Mouse (Mus musculus) intestine, embryonic 15.5 days (tissue): ENCODE data around the gene Galntl6. TPM values are rescaled to one million over a fixed set of nuclear protein-coding genes. Genes with fewer than 3 reads are reported as not detected.
"Not testable (repeated sequence)": the region's sequence is repeated elsewhere in the genome, so short reads cannot be mapped to it uniquely, and the experiment has no call there.

Experiments
- ATAC-seq: fragments of 200-750 bp; cut with Nextera tagmentation; 2 replicates; pipeline ENCODE4 v1.8.0; 2017; ENCODE audit warnings: moderate TSS enrichment, moderate library complexity
- H3K27ac ChIP-seq: fragments of 300-500 bp; sonication (generic); 2 replicates; pipeline ENCODE4 v1.5.1; 2015; ENCODE audit warnings: mild to moderate bottlenecking, inconsistent platforms
- H3K27me3 ChIP-seq: fragments of 300-500 bp; sonication (generic); replicated peaks from 2 replicates; pipeline ENCODE4 v1.6.1; 2015; ENCODE audit warnings: inconsistent platforms
- H3K36me3 ChIP-seq: fragments of 300-500 bp; sonication (generic); 2 replicates; pipeline ENCODE4 v1.6.1; 2015; ENCODE audit warnings: inconsistent platforms
- H3K4me1 ChIP-seq: fragments of 300-500 bp; sonication (generic); replicated peaks from 2 replicates; pipeline ENCODE4 v1.6.1; 2015; ENCODE audit warnings: inconsistent platforms
- H3K4me2 ChIP-seq: fragments of 300-500 bp; sonication (generic); replicated peaks from 2 replicates; pipeline ENCODE4 v1.6.1; 2015; ENCODE audit warnings: mild to moderate bottlenecking, inconsistent platforms
- H3K4me3 ChIP-seq: fragments of 300-500 bp; sonication (generic); replicated peaks from 2 replicates; pipeline ENCODE4 v1.5.1; 2015; ENCODE audit warnings: inconsistent platforms
- H3K9ac ChIP-seq: fragments of 300-500 bp; sonication (generic); 2 replicates; pipeline ENCODE4 v1.6.1; 2015; ENCODE audit warnings: inconsistent platforms
- H3K9me3 ChIP-seq: fragments of 300-500 bp; sonication (generic); 2 replicates; pipeline ENCODE4 v1.6.1; 2016; ENCODE audit warnings: inconsistent platforms
- whole genome bisulfite sequencing: fragments of 180-500 bp; shearing (Covaris S2); methylation state at CpG from one replicate; pipeline ENCODE4 v1.1.7; 2015; 5-methylcytosine and 5-hydroxymethylcytosine counted together
- polyA plus RNA-seq: library from polyadenylated mRNA; unstranded; fragments of >200 nt; fragmentation: Nextera tagmentation; extraction: Ambion mirVana; gene quantifications from 2 replicates; pipeline ENCODE4 v1.2.1, GENCODE M21; 2015

Gene Galntl6
- polyA plus RNA-seq, 1 experiment from 2014 or later, result 0.65 TPM

GRCm38 (mm10) chr8:57765192-57765591, 1147.2 kb downstream of the Galntl6 start:
- H3K9ac ChIP-seq, result no peak overlapping the region

GRCm38 (mm10) chr8:57762622-57763021, 1149.8 kb downstream of the Galntl6 start:
- H3K4me3 ChIP-seq, H3K9ac ChIP-seq, H3K27me3 ChIP-seq, H3K4me1 ChIP-seq, H3K27ac ChIP-seq, H3K9me3 ChIP-seq, H3K4me2 ChIP-seq, H3K36me3 ChIP-seq: not testable (repeated sequence)
- whole genome bisulfite sequencing, result 82% methylated on average over 2 of the region's 2 CpGs
- 0 out of 2 replicates have a peak, but pooled peaks have one; percentile 43 for ATAC-seq

More at GRCm38 (mm10) chr8:57765192-57765591, 1147.2 kb downstream of the Galntl6 start:
- Histone ChIP-seq H3K9me3 (no peaks in the 10 kb centered on the region), H3K4me1 (no peaks in the 10 kb centered on the region), H3K4me2 (no peak overlapping the region), H3K36me3 (no peaks in the 10 kb centered on the region), H3K27me3 (no peaks in the 10 kb centered on the region), H3K4me3 (no peak overlapping the region), H3K27ac (no peak overlapping the region)
- WGBS, result 88% methylated on average over 4 of the region's 4 CpGs
- ATAC-seq, result no peak

GRCm38 (mm10) chr8:57760921-57761320, 1151.5 kb downstream of the Galntl6 start:
- Histone ChIP-seq H3K36me3 (no peaks in the 10 kb centered on the region), H3K27me3 (no peaks in the 10 kb centered on the region), H3K4me1 (no peaks in the 10 kb centered on the region), H3K9me3 (no peaks in the 10 kb centered on the region), H3K9ac (no peak overlapping the region), H3K4me2 (no peak overlapping the region), H3K27ac (no peak overlapping the region), H3K4me3 (no peak overlapping the region)
- 74% methylated on average over 1 of the region's 1 CpGs for WGBS
- ATAC-seq, result no peak

- ATAC-seq, result no peak
Observed at GRCm38 (mm10) chr8:57758857-57759256, 1153.6 kb downstream of the Galntl6 start.

GRCm38 (mm10) chr8:57757476-57757875, 1155.0 kb downstream of the Galntl6 start:
- no peak overlapping the region for H3K9ac ChIP-seq
- no peaks in the 10 kb centered on the region for H3K27me3 ChIP-seq
- no peaks in the 10 kb centered on the region for H3K9me3 ChIP-seq
- H3K4me1 ChIP-seq, result no peaks in the 10 kb centered on the region
- no peak for ATAC-seq
- no peak overlapping the region for H3K27ac ChIP-seq
- H3K36me3 ChIP-seq, result no peaks in the 10 kb centered on the region
- H3K4me2 ChIP-seq, result no peak overlapping the region
- no peak overlapping the region for H3K4me3 ChIP-seq

More at GRCm38 (mm10) chr8:57758857-57759256, 1153.6 kb downstream of the Galntl6 start:
- Histone ChIP-seq H3K9me3 (no peaks in the 10 kb centered on the region), H3K36me3 (no peaks in the 10 kb centered on the region), H3K9ac (no peak overlapping the region), H3K27ac (no peak overlapping the region), H3K4me2 (no peak overlapping the region), H3K4me3 (no peak overlapping the region), H3K27me3 (no peaks in the 10 kb centered on the region), H3K4me1 (no peaks in the 10 kb centered on the region)

GRCm38 (mm10) chr8:57754066-57754465, 1158.4 kb downstream of the Galntl6 start:
- Histone ChIP-seq H3K9me3 (no peaks in the 10 kb centered on the region), H3K4me3 (no peak overlapping the region), H3K27ac (no peak overlapping the region), H3K4me2 (no peak overlapping the region), H3K36me3 (no peaks in the 10 kb centered on the region), H3K4me1 (no peaks in the 10 kb centered on the region), H3K9ac (no peak overlapping the region), H3K27me3 (no peaks in the 10 kb centered on the region)
- no peak for ATAC-seq
- WGBS, result 59% methylated on average over 6 of the region's 6 CpGs

GRCm38 (mm10) chr8:57743636-57744035, 1168.8 kb downstream of the Galntl6 start:
- H3K9ac ChIP-seq, result no peak overlapping the region
- no peak for ATAC-seq
- no peak overlapping the region for H3K27ac ChIP-seq
- no peaks in the 10 kb centered on the region for H3K36me3 ChIP-seq
- H3K4me3 ChIP-seq, result no peak overlapping the region
- H3K4me2 ChIP-seq, result no peak overlapping the region
- 0 out of 2 replicates have a peak, but pooled peaks cover 3% of the 10 kb centered on the region for H3K4me1 ChIP-seq
- no peaks in the 10 kb centered on the region for H3K27me3 ChIP-seq
- H3K9me3 ChIP-seq, result no peaks in the 10 kb centered on the region
- whole genome bisulfite sequencing, result 92% methylated on average over 12 of the region's 12 CpGs

- WGBS, result 53% methylated on average over 6 of the region's 6 CpGs
Observed at GRCm38 (mm10) chr8:57741983-57742382, 1170.5 kb downstream of the Galntl6 start.

GRCm38 (mm10) chr8:57741309-57741708, 1171.1 kb downstream of the Galntl6 start:
- 52% methylated on average over 8 of the region's 8 CpGs for WGBS
- Histone ChIP-seq H3K27ac (no peak overlapping the region), H3K27me3 (no peaks in the 10 kb centered on the region), H3K9me3 (no peaks in the 10 kb centered on the region), H3K9ac (no peak overlapping the region), H3K36me3 (no peaks in the 10 kb centered on the region), H3K4me1 (0 out of 2 replicates have a peak, but pooled peaks cover 3% of the 10 kb centered on the region), H3K4me2 (no peak overlapping the region), H3K4me3 (no peak overlapping the region)
- peak; percentile 75; the same call in 1 of the 2 replicates for ATAC-seq

More at GRCm38 (mm10) chr8:57741983-57742382, 1170.5 kb downstream of the Galntl6 start:
- H3K27ac ChIP-seq, result no peak overlapping the region
- no peak overlapping the region for H3K4me2 ChIP-seq
- no peaks in the 10 kb centered on the region for H3K9me3 ChIP-seq
- no peaks in the 10 kb centered on the region for H3K36me3 ChIP-seq
- H3K27me3 ChIP-seq, result no peaks in the 10 kb centered on the region
- ATAC-seq, result no peak
- H3K4me3 ChIP-seq, result no peak overlapping the region
- 0 out of 2 replicates have a peak, but pooled peaks cover 3% of the 10 kb centered on the region for H3K4me1 ChIP-seq
- no peak overlapping the region for H3K9ac ChIP-seq

GRCm38 (mm10) chr8:57737281-57737680, 1175.2 kb downstream of the Galntl6 start:
- Histone ChIP-seq H3K36me3 (no peaks in the 10 kb centered on the region), H3K9me3 (no peaks in the 10 kb centered on the region), H3K4me3 (no peak overlapping the region), H3K27ac (no peak overlapping the region), H3K4me1 (0 out of 2 replicates have a peak, but pooled peaks cover 3% of the 10 kb centered on the region), H3K4me2 (no peak overlapping the region), H3K27me3 (no peaks in the 10 kb centered on the region), H3K9ac (no peak overlapping the region)
- WGBS, result 84% methylated on average over 4 of the region's 4 CpGs
- ATAC-seq, result no peak

- H3K4me2 ChIP-seq, result no peak overlapping the region
- no peak for ATAC-seq
- no peaks in the 10 kb centered on the region for H3K36me3 ChIP-seq
- H3K27me3 ChIP-seq, result no peaks in the 10 kb centered on the region
- H3K4me1 ChIP-seq, result no peaks in the 10 kb centered on the region
- 54% methylated on average over 2 of the region's 2 CpGs for WGBS
- H3K9ac ChIP-seq, result no peak overlapping the region
- H3K4me3 ChIP-seq, result no peak overlapping the region
- no peaks in the 10 kb centered on the region for H3K9me3 ChIP-seq
- no peak overlapping the region for H3K27ac ChIP-seq
Observed at GRCm38 (mm10) chr8:57732795-57733194, 1179.6 kb downstream of the Galntl6 start.

GRCm38 (mm10) chr8:57731666-57732065, 1180.8 kb downstream of the Galntl6 start:
- Histone ChIP-seq H3K27me3 (no peaks in the 10 kb centered on the region), H3K4me1 (no peaks in the 10 kb centered on the region), H3K4me2 (no peak overlapping the region), H3K27ac (no peak overlapping the region), H3K36me3 (no peaks in the 10 kb centered on the region), H3K4me3 (no peak overlapping the region), H3K9ac (no peak overlapping the region), H3K9me3 (no peaks in the 10 kb centered on the region)
- 42% methylated on average over 8 of the region's 8 CpGs for WGBS
- ATAC-seq, result peak; percentile 86

- Histone ChIP-seq H3K4me3 (no peak overlapping the region), H3K4me1 (no peaks in the 10 kb centered on the region), H3K4me2 (no peak overlapping the region), H3K9ac (no peak overlapping the region), H3K9me3 (no peaks in the 10 kb centered on the region), H3K36me3 (no peaks in the 10 kb centered on the region), H3K27ac (no peak overlapping the region), H3K27me3 (no peaks in the 10 kb centered on the region)
- WGBS, result 73% methylated on average over 2 of the region's 2 CpGs
- no peak for ATAC-seq
Observed at GRCm38 (mm10) chr8:57728276-57728675, 1184.2 kb downstream of the Galntl6 start.
